Mouse (Mus musculus) hindbrain, embryonic 13.5 days (tissue): ENCODE measurements at regions not wholly inside any gene's neighbourhood (a gene's known extent, or its start where the extent isn't known, plus 50 kb on each side); places are given as distances from the start of the nearest gene placed in this dataset.

Source experiments
- ATAC-seq: fragments of 200-750 bp; cut with Nextera tagmentation; 2 replicates; pipeline ENCODE4 v1.8.0; 2017; ENCODE audit warnings: moderate TSS enrichment; ENCODE audit not compliant: low FRiP score
- H3K27ac ChIP-seq: fragments of 300-500 bp; sonication (generic); 2 replicates; pipeline ENCODE4 v1.5.1; 2015; ENCODE audit warnings: inconsistent platforms, mild to moderate bottlenecking, moderate library complexity
- H3K27me3 ChIP-seq: fragments of 300-500 bp; sonication (generic); 2 replicates; pipeline ENCODE4 v1.6.1; 2015; ENCODE audit warnings: mild to moderate bottlenecking, inconsistent platforms
- H3K36me3 ChIP-seq: fragments of 300-500 bp; sonication (generic); 2 replicates; pipeline ENCODE4 v1.6.1; 2015; ENCODE audit warnings: mild to moderate bottlenecking, inconsistent platforms
- H3K4me1 ChIP-seq: fragments of 300-500 bp; sonication (generic); replicated peaks from 2 replicates; pipeline ENCODE4 v1.6.1; 2015; ENCODE audit warnings: inconsistent platforms
- H3K4me2 ChIP-seq: fragments of 300-500 bp; sonication (generic); 2 replicates; pipeline ENCODE4 v1.6.1; 2015; ENCODE audit warnings: inconsistent platforms, mild to moderate bottlenecking, moderate library complexity
- H3K4me3 ChIP-seq: fragments of 300-500 bp; sonication (generic); 2 replicates; pipeline ENCODE4 v1.5.1; 2015; ENCODE audit warnings: mild to moderate bottlenecking, inconsistent platforms
- H3K9ac ChIP-seq: fragments of 300-500 bp; sonication (generic); 2 replicates; pipeline ENCODE4 v1.6.1; 2015; ENCODE audit warnings: mild to moderate bottlenecking, inconsistent platforms
- H3K9me3 ChIP-seq: fragments of 300-500 bp; sonication (generic); 2 replicates; pipeline ENCODE4 v1.6.1; 2016; ENCODE audit warnings: inconsistent platforms
- whole genome bisulfite sequencing: fragments of 180-500 bp; shearing (Covaris S2); methylation state at CpG from one replicate; pipeline ENCODE4 v1.1.7; 2015; 5-methylcytosine and 5-hydroxymethylcytosine counted together

GRCm38 (mm10) chr3:9884691-9885354 is 203.1 kb upstream of the Gm9833 start:
- no peaks in the 10 kb centered on the region for H3K36me3 ChIP-seq
- no peak overlapping the region for H3K4me2 ChIP-seq
- no peak overlapping the region for H3K9ac ChIP-seq
- H3K9me3 ChIP-seq = no peaks in the 10 kb centered on the region
- peaks cover 17% of the 10 kb centered on the region for H3K4me1 ChIP-seq
- WGBS = 50% methylated on average over 5 of the region's 5 CpGs
- no peak for ATAC-seq
- no peaks in the 10 kb centered on the region for H3K27me3 ChIP-seq
- no peak overlapping the region for H3K27ac ChIP-seq
- H3K4me3 ChIP-seq = no peak overlapping the region

- H3K4me3 ChIP-seq = no peak overlapping the region
- H3K4me2 ChIP-seq = no peak overlapping the region
- H3K27ac ChIP-seq = peak overlapping the region; percentile 52; the same call in 1 of the 2 replicates
- no peaks in the 10 kb centered on the region for H3K9me3 ChIP-seq
- H3K4me1 ChIP-seq = peaks cover 17% of the 10 kb centered on the region
- H3K9ac ChIP-seq = no peak overlapping the region
- ATAC-seq = 0 out of 2 replicates have a peak, but pooled peaks have one; percentile 34
- no peaks in the 10 kb centered on the region for H3K36me3 ChIP-seq
- no peaks in the 10 kb centered on the region for H3K27me3 ChIP-seq
- WGBS = 38% methylated on average over 8 of the region's 8 CpGs
Observed at GRCm38 (mm10) chr3:9885565-9885964, 202.3 kb upstream of the Gm9833 start.

- no peak for ATAC-seq
- H3K4me2 ChIP-seq = no peak overlapping the region
- H3K27me3 ChIP-seq = no peaks in the 10 kb centered on the region
- peaks cover 17% of the 10 kb centered on the region for H3K4me1 ChIP-seq
- H3K4me3 ChIP-seq = no peak overlapping the region
- no peak overlapping the region; the same call in 1 of the 2 replicates for H3K27ac ChIP-seq
- H3K9ac ChIP-seq = no peak overlapping the region
- H3K9me3 ChIP-seq = no peaks in the 10 kb centered on the region
- 66% methylated on average over 4 of the region's 4 CpGs for WGBS
- no peaks in the 10 kb centered on the region for H3K36me3 ChIP-seq
Observed at GRCm38 (mm10) chr3:9886077-9886476, 201.8 kb upstream of the Gm9833 start.

- Histone ChIP-seq H3K36me3 (no peaks in the 10 kb centered on the region), H3K9ac (no peak overlapping the region), H3K4me3 (no peak overlapping the region), H3K27ac (no peak overlapping the region), H3K4me2 (no peak overlapping the region), H3K9me3 (no peaks in the 10 kb centered on the region), H3K27me3 (no peaks in the 10 kb centered on the region), H3K4me1 (peaks cover 17% of the 10 kb centered on the region)
- ATAC-seq = peak; percentile 37
- WGBS = 77% methylated on average over 10 of the region's 10 CpGs
Observed at GRCm38 (mm10) chr3:9886765-9887626, 200.9 kb upstream of the Gm9833 start.

GRCm38 (mm10) chr3:9887627-9887994 is 200.3 kb upstream of the Gm9833 start:
- Histone ChIP-seq H3K9ac (no peak overlapping the region), H3K27me3 (no peaks in the 10 kb centered on the region), H3K36me3 (no peaks in the 10 kb centered on the region), H3K9me3 (no peaks in the 10 kb centered on the region), H3K4me1 (peaks cover 17% of the 10 kb centered on the region), H3K4me3 (no peak overlapping the region), H3K27ac (no peak overlapping the region), H3K4me2 (no peak overlapping the region)
- no peak for ATAC-seq
- 88% methylated on average over 2 of the region's 2 CpGs for WGBS

GRCm38 (mm10) chr3:9888051-9888450 is 199.9 kb upstream of the Gm9833 start:
- ATAC-seq = no peak
- H3K4me3 ChIP-seq = no peak overlapping the region
- peaks cover 17% of the 10 kb centered on the region for H3K4me1 ChIP-seq
- WGBS = 90% methylated on average over 5 of the region's 5 CpGs
- H3K36me3 ChIP-seq = no peaks in the 10 kb centered on the region
- no peaks in the 10 kb centered on the region for H3K9me3 ChIP-seq
- H3K4me2 ChIP-seq = no peak overlapping the region
- no peak overlapping the region for H3K27ac ChIP-seq
- no peaks in the 10 kb centered on the region for H3K27me3 ChIP-seq
- H3K9ac ChIP-seq = no peak overlapping the region

GRCm38 (mm10) chr3:9892884-9893494 is 194.9 kb upstream of the Gm9833 start:
- Histone ChIP-seq H3K4me3 (no peak overlapping the region), H3K4me1 (no peaks in the 10 kb centered on the region), H3K4me2 (no peak overlapping the region), H3K9me3 (no peaks in the 10 kb centered on the region), H3K36me3 (no peaks in the 10 kb centered on the region), H3K9ac (no peak overlapping the region), H3K27ac (0 out of 2 replicates have a peak overlapping the region, but pooled peaks have one; percentile 12), H3K27me3 (no peaks in the 10 kb centered on the region)
- ATAC-seq = no peak
- whole genome bisulfite sequencing = 25% methylated on average over 4 of the region's 4 CpGs

- 90% methylated on average over 11 of the region's 11 CpGs for WGBS
- Histone ChIP-seq H3K27me3 (no peaks in the 10 kb centered on the region), H3K9me3 (no peaks in the 10 kb centered on the region), H3K9ac (no peak overlapping the region), H3K4me3 (no peak overlapping the region), H3K27ac (no peak overlapping the region), H3K4me2 (no peak overlapping the region), H3K36me3 (no peaks in the 10 kb centered on the region), H3K4me1 (no peaks in the 10 kb centered on the region)
- no peak for ATAC-seq
Observed at GRCm38 (mm10) chr3:9895396-9896135, 192.3 kb upstream of the Gm9833 start.

GRCm38 (mm10) chr3:9896303-9896702 is 191.6 kb upstream of the Gm9833 start:
- Histone ChIP-seq H3K36me3 (no peaks in the 10 kb centered on the region), H3K27ac (no peak overlapping the region), H3K4me3 (no peak overlapping the region), H3K27me3 (no peaks in the 10 kb centered on the region), H3K9ac (no peak overlapping the region), H3K4me2 (no peak overlapping the region), H3K4me1 (no peaks in the 10 kb centered on the region), H3K9me3 (no peaks in the 10 kb centered on the region)
- no peak for ATAC-seq
- WGBS = 85% methylated on average over 5 of the region's 5 CpGs

GRCm38 (mm10) chr3:9901663-9902062 is 186.2 kb upstream of the Gm9833 start:
- Histone ChIP-seq H3K9me3 (no peaks in the 10 kb centered on the region), H3K4me2 (no peak overlapping the region), H3K27ac (no peak overlapping the region), H3K4me1 (no peaks in the 10 kb centered on the region), H3K4me3 (no peak overlapping the region), H3K27me3 (no peaks in the 10 kb centered on the region), H3K9ac (no peak overlapping the region), H3K36me3 (no peaks in the 10 kb centered on the region)
- WGBS = 88% methylated on average over 5 of the region's 5 CpGs
- ATAC-seq = no peak

GRCm38 (mm10) chr3:9913357-9913756 is 174.6 kb upstream of the Gm9833 start:
- Histone ChIP-seq H3K4me2 (no peak overlapping the region), H3K27ac (no peak overlapping the region), H3K9ac (no peak overlapping the region), H3K27me3 (no peaks in the 10 kb centered on the region), H3K4me3 (no peak overlapping the region), H3K36me3 (no peaks in the 10 kb centered on the region), H3K4me1 (no peaks in the 10 kb centered on the region), H3K9me3 (no peaks in the 10 kb centered on the region)
- ATAC-seq = no peak
- WGBS = 91% methylated on average over 1 of the region's 1 CpGs

- 93% methylated on average over 7 of the region's 7 CpGs for WGBS
- Histone ChIP-seq H3K9ac (no peak overlapping the region), H3K4me3 (no peak overlapping the region), H3K4me1 (no peaks in the 10 kb centered on the region), H3K4me2 (no peak overlapping the region), H3K9me3 (no peaks in the 10 kb centered on the region), H3K27ac (no peak overlapping the region), H3K27me3 (no peaks in the 10 kb centered on the region), H3K36me3 (no peaks in the 10 kb centered on the region)
- ATAC-seq = no peak
Observed at GRCm38 (mm10) chr3:9916538-9917106, 171.3 kb upstream of the Gm9833 start.
